In the genomic region with DNA sequence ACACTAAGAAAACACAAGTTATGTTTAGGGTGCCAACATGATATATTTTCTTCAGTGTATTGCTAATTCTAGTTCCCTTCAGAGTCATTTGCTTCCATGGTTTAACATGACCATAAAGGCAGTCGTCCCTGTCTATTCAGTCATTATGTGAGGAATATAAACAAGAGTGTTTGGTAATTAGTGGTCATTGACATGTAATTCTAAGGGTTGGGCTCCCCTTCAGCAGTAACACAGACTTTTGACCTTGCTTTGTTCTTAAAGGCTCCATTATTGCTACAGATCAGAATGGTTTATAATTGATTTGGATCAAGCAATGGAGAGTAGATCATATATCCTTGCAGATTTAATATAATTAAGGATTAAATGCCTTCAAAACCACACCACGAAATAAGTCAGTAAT, we compare ENCODE assay signal across 15 mouse cellular contexts.
"Had no signal": no experiment of that assay in that cellular context is flagged by ENCODE, and none has a peak within 500 bp of the region (broad histone marks: within the 10 kb centered on the region; RNA-seq: fewer than 3 reads in every experiment).

No protein-coding gene starts in this region.

- H3K4me3 ChIP-seq: neural tube, embryonic 13.5 days; neural tube, embryonic 15.5 days; stomach, embryonic 15.5 days had no signal

- H3K4me1 ChIP-seq: stomach, embryonic 15.5 days had no signal

- H3K4me2 ChIP-seq: neural tube, embryonic 13.5 days; neural tube, embryonic 15.5 days; stomach, embryonic 15.5 days had no signal

- DNase-seq: retina, postnatal 1 day; right cerebral cortex, adult 18-20 months; right cerebral cortex, postnatal 14 days; right cerebral cortex, postnatal 25 days; right cerebral cortex, postnatal 4 days; spleen, adult 18-20 months; thymus, adult 18-20 months; thymus, adult 2 months; thymus, postnatal 14 days; thymus, postnatal 25 days; thymus, postnatal 36 days; thymus, postnatal 4 days had no signal

- H3K9ac ChIP-seq: neural tube, embryonic 13.5 days; neural tube, embryonic 15.5 days; stomach, embryonic 15.5 days had no signal

- H3K36me3 ChIP-seq: neural tube, embryonic 13.5 days; neural tube, embryonic 15.5 days; stomach, embryonic 15.5 days had no signal

- H3K27ac ChIP-seq: neural tube, embryonic 13.5 days; neural tube, embryonic 15.5 days; stomach, embryonic 15.5 days had no signal

- H3K27me3 ChIP-seq: neural tube, embryonic 13.5 days; neural tube, embryonic 15.5 days; stomach, embryonic 15.5 days had no signal

- H3K9me3 ChIP-seq: neural tube, embryonic 13.5 days; neural tube, embryonic 15.5 days; stomach, embryonic 15.5 days had no signal
